Mouse (Mus musculus): ENCODE results near the gene Rab24. TPM values are rescaled to one million over a fixed set of nuclear protein-coding genes. Genes with fewer than 3 reads are reported as not detected.

Rab24 gene
- polyA plus RNA-seq, 1 experiment from 2014 or later, result 56.3 TPM

DNA sequence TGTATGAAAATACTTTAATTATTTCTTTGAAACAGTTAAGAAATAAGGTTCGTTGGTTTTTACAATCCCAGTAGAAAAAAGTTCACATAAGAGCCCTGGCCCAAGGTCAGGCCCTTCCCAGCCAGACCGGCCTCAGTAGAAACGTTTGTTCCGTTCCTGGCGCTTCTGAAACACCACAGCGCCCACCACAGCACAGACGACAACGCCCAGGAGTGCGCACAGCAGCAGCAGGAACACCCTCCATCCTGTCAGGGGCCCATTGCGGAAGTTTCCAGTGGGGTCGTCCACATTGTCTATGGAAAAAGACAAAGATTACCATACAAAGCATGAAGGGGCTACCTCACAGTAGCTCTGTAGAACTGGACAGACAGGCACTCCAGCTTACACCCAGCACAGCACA is 25.0 kb upstream of the Rab24 start:
- no peaks in the 10 kb centered on the region for H3K4me1 ChIP-seq (ENCODE audit: control insufficient read depth, insufficient read depth, low read length)
- H3K4me2 ChIP-seq, result no peak overlapping the region
- no peak overlapping the region for H3K9ac ChIP-seq (ENCODE audit: low read depth, low read length)
- no peak overlapping the region for H3K27ac ChIP-seq (ENCODE audit: low read depth, low read length)
- 78% methylated on average over 11 of the region's 11 CpGs for WGBS (ENCODE audit: insufficient replicate concordance)
- ATAC-seq (replicated peaks; ENCODE audit: insufficient number of reproducible peaks, low FRiP score, low TSS enrichment), result no peak
- no peak overlapping the region for H3K4me3 ChIP-seq (ENCODE audit: low read depth, low read length)
- H3K9me3 ChIP-seq (replicated peaks; ENCODE audit: control insufficient read depth, low read length), result no peaks in the 10 kb centered on the region
- no peaks in the 10 kb centered on the region for H3K27me3 ChIP-seq (ENCODE audit: control insufficient read depth, insufficient read depth, low read length)
- H3K36me3 ChIP-seq (ENCODE audit: control insufficient read depth, insufficient read depth, low read length), result peaks cover 40% of the 10 kb centered on the region

DNA sequence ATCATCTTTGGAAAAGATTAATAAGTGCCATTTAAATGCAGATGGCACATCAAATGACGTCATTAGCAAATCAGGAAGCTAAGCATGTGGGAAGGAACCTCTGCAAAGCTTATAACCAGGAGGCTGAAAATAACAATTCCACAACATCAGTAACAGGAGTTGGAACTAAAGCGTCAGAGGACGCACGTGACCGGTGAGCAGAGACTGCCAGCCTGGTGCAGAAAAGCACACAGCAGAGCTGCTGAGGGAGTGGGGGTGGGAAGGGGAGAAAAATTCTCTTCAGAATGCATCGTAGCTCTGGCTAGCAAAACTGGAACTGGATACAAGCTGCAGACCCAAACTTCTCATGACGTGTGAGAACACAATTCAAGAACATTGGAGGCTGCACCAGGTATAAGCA is 22.5 kb upstream of the Rab24 start:
- no peak overlapping the region for H3K4me3 ChIP-seq (ENCODE audit: low read depth, low read length)
- no peaks in the 10 kb centered on the region for H3K9me3 ChIP-seq (replicated peaks; ENCODE audit: control insufficient read depth, low read length)
- 88% methylated on average over 7 of the region's 7 CpGs for WGBS (ENCODE audit: insufficient replicate concordance)
- no peak for ATAC-seq (replicated peaks; ENCODE audit: insufficient number of reproducible peaks, low FRiP score, low TSS enrichment)
- peaks cover 26% of the 10 kb centered on the region for H3K36me3 ChIP-seq (ENCODE audit: control insufficient read depth, insufficient read depth, low read length)
- no peak overlapping the region for H3K9ac ChIP-seq (ENCODE audit: low read depth, low read length)
- no peaks in the 10 kb centered on the region for H3K27me3 ChIP-seq (ENCODE audit: control insufficient read depth, insufficient read depth, low read length)
- H3K4me1 ChIP-seq (ENCODE audit: control insufficient read depth, insufficient read depth, low read length), result no peaks in the 10 kb centered on the region
- no peak overlapping the region for H3K4me2 ChIP-seq
- H3K27ac ChIP-seq (ENCODE audit: low read depth, low read length), result no peak overlapping the region

GRCm38 (mm10) chr13:55342469-55342868 is 20.7 kb upstream of the Rab24 start:
- Histone ChIP-seq H3K27me3 (ENCODE audit: control insufficient read depth, insufficient read depth, low read length) (no peaks in the 10 kb centered on the region), H3K4me3 (ENCODE audit: low read depth, low read length) (no peak overlapping the region), H3K36me3 (ENCODE audit: control insufficient read depth, insufficient read depth, low read length) (peaks cover 15% of the 10 kb centered on the region), H3K9me3 (replicated peaks; ENCODE audit: control insufficient read depth, low read length) (no peaks in the 10 kb centered on the region), H3K27ac (ENCODE audit: low read depth, low read length) (no peak overlapping the region), H3K4me2 (no peak overlapping the region), H3K4me1 (ENCODE audit: control insufficient read depth, insufficient read depth, low read length) (no peaks in the 10 kb centered on the region), H3K9ac (ENCODE audit: low read depth, low read length) (no peak overlapping the region)
- 26% methylated on average over 11 of the region's 11 CpGs for WGBS (ENCODE audit: insufficient replicate concordance)
- ATAC-seq (replicated peaks; ENCODE audit: insufficient number of reproducible peaks, low FRiP score, low TSS enrichment), result no peak

GRCm38 (mm10) chr13:55339259-55339658 is 17.5 kb upstream of the Rab24 start:
- Histone ChIP-seq H3K9ac (ENCODE audit: low read depth, low read length) (no peak overlapping the region), H3K4me2 (no peak overlapping the region), H3K9me3 (replicated peaks; ENCODE audit: control insufficient read depth, low read length) (no peaks in the 10 kb centered on the region), H3K27me3 (ENCODE audit: control insufficient read depth, insufficient read depth, low read length) (no peaks in the 10 kb centered on the region), H3K4me3 (ENCODE audit: low read depth, low read length) (no peak overlapping the region), H3K27ac (ENCODE audit: low read depth, low read length) (no peak overlapping the region), H3K4me1 (ENCODE audit: control insufficient read depth, insufficient read depth, low read length) (no peaks in the 10 kb centered on the region), H3K36me3 (ENCODE audit: control insufficient read depth, insufficient read depth, low read length) (no peaks in the 10 kb centered on the region)
- peak; percentile 41; the same call in 1 of the 2 replicates for ATAC-seq (replicated peaks; ENCODE audit: insufficient number of reproducible peaks, low FRiP score, low TSS enrichment)
- 49% methylated on average over 2 of the region's 2 CpGs for WGBS (ENCODE audit: insufficient replicate concordance)

DNA sequence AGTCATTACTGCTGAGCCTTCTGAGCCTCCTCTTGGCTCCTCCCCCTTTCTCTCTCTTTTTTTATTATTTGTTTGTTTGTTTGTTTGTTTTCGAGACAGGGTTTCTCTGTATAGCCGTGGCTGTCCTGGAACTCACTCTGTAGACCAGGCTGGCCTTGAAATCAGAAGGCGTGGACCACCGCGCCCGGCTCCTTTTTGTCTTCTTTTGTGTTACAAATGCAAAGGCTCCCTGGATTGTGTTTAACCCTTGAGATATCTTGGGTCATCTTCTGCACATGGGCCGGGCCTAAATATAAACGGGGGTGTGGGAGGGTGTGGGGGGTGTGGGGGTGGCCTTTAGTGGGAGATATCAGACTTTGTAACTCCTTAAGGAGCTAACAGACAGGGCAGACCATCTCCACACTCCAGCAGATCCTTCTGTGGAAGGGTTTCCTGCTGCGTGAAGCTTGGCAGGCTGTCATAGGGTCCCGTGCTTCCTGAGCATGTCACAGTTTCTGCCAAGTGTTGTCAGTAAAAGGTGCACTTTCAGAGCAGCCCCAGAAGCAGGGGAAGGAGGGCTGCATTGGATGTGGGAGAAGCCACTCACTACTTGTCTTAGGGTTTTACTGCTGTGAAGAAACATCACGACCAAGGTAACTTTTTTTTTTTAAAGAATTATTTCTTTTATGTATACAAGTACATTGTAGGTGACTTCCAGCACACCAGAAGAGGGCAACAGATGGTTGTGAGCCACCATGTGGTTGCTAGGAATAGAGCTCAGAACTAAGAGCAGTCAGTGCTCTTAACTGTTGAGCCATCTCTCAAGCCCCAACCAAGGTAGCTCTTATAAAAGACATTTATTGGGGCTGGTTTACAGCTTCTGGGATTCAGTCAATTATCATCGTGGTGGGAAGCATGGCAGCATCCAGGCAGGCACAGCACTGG is 16.6 kb upstream of the Rab24 start:
- no peak overlapping the region for H3K9ac ChIP-seq (ENCODE audit: low read depth, low read length)
- no peaks in the 10 kb centered on the region for H3K27me3 ChIP-seq (ENCODE audit: control insufficient read depth, insufficient read depth, low read length)
- no peak overlapping the region for H3K4me2 ChIP-seq
- H3K4me1 ChIP-seq (ENCODE audit: control insufficient read depth, insufficient read depth, low read length), result no peaks in the 10 kb centered on the region
- no peak overlapping the region for H3K27ac ChIP-seq (ENCODE audit: low read depth, low read length)
- H3K36me3 ChIP-seq (ENCODE audit: control insufficient read depth, insufficient read depth, low read length), result no peaks in the 10 kb centered on the region
- no peak overlapping the region for H3K4me3 ChIP-seq (ENCODE audit: low read depth, low read length)
- no peak for ATAC-seq (replicated peaks; ENCODE audit: insufficient number of reproducible peaks, low FRiP score, low TSS enrichment)
- H3K9me3 ChIP-seq (replicated peaks; ENCODE audit: control insufficient read depth, low read length), result no peaks in the 10 kb centered on the region
- WGBS (ENCODE audit: insufficient replicate concordance), result 63% methylated on average over 12 of the region's 12 CpGs

DNA sequence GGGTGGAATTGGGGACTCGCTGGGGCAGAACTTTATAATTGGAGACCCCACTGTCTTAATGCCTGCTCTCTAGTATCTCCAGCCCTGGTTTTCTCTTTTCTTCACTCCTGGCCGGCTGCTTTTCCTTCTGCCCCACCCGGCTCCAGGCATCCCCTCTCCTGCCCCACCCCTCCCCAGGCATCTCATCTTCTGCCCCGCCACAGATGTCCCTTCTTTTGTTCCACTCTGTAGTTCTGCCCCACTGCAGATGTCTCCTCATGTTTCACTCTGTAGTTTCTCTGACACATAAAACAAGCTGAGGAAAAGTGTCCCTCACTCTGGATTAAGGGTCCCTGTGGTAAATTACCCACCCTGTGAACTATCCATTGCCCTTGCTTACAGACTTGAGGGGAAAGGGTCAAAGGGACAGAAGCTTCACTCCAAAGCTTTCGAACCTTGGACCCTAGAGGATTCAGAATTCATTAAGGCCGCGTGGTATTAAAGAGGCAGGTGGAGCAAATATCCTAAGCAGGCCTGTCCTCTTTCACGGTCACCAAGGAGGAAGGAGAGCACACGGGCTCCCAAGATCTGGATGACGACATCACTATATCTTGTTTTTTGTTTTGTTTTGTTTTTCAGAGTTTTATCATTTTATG is 15.7 kb upstream of the Rab24 start:
- H3K27me3 ChIP-seq (ENCODE audit: control insufficient read depth, insufficient read depth, low read length), result no peaks in the 10 kb centered on the region
- ATAC-seq (replicated peaks; ENCODE audit: insufficient number of reproducible peaks, low FRiP score, low TSS enrichment), result no peak
- 77% methylated on average over 10 of the region's 10 CpGs for WGBS (ENCODE audit: insufficient replicate concordance)

GRCm38 (mm10) chr13:55335701-55336100 is 14.0 kb upstream of the Rab24 start:
- H3K4me2 ChIP-seq, result no peak overlapping the region
- no peaks in the 10 kb centered on the region for H3K9me3 ChIP-seq (replicated peaks; ENCODE audit: control insufficient read depth, low read length)
- H3K27me3 ChIP-seq (ENCODE audit: control insufficient read depth, insufficient read depth, low read length), result no peaks in the 10 kb centered on the region
- ATAC-seq (replicated peaks; ENCODE audit: insufficient number of reproducible peaks, low FRiP score, low TSS enrichment), result no peak
- H3K27ac ChIP-seq (ENCODE audit: low read depth, low read length), result no peak overlapping the region
- peaks cover 1% of the 10 kb centered on the region; the same call in 1 of the 2 replicates for H3K4me1 ChIP-seq (ENCODE audit: control insufficient read depth, insufficient read depth, low read length)
- H3K9ac ChIP-seq (ENCODE audit: low read depth, low read length), result no peak overlapping the region
- no peaks in the 10 kb centered on the region for H3K36me3 ChIP-seq (ENCODE audit: control insufficient read depth, insufficient read depth, low read length)
- WGBS (ENCODE audit: insufficient replicate concordance), result 70% methylated on average over 4 of the region's 4 CpGs
- no peak overlapping the region for H3K4me3 ChIP-seq (ENCODE audit: low read depth, low read length)

More for the DNA sequence above, 15.7 kb upstream of the Rab24 start:
- H3K9me3 ChIP-seq (replicated peaks; ENCODE audit: control insufficient read depth, low read length), result no peaks in the 10 kb centered on the region
- no peaks in the 10 kb centered on the region for H3K4me1 ChIP-seq (ENCODE audit: control insufficient read depth, insufficient read depth, low read length)
- H3K4me3 ChIP-seq (ENCODE audit: low read depth, low read length), result no peak overlapping the region
- no peak overlapping the region for H3K4me2 ChIP-seq
- no peaks in the 10 kb centered on the region for H3K36me3 ChIP-seq (ENCODE audit: control insufficient read depth, insufficient read depth, low read length)
- H3K27ac ChIP-seq (ENCODE audit: low read depth, low read length), result no peak overlapping the region
- no peak overlapping the region for H3K9ac ChIP-seq (ENCODE audit: low read depth, low read length)

DNA sequence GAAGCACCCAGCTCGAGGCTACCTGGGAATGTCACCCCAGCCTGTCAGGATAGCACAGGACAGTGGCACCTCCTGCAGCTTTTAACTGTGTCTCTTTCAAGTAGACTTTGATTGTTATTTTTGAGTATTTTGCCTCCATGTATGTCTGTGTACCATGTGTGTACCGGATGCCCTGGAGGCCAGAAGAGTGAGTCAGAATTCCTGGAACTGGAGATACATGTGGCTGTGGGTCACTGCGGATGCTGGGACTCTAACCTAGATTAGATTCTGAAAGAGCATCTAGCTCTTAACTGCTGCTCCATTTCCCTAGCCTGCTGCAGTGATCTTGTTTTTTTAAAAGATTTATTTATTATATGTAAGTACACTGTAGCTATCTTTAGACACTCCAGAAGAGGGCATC is 10.6 kb upstream of the Rab24 start:
- H3K9me3 ChIP-seq (replicated peaks; ENCODE audit: control insufficient read depth, low read length), result no peaks in the 10 kb centered on the region
- no peak overlapping the region for H3K4me3 ChIP-seq (ENCODE audit: low read depth, low read length)
- H3K36me3 ChIP-seq (ENCODE audit: control insufficient read depth, insufficient read depth, low read length), result no peaks in the 10 kb centered on the region
- ATAC-seq (replicated peaks; ENCODE audit: insufficient number of reproducible peaks, low FRiP score, low TSS enrichment), result no peak
- peaks cover 6% of the 10 kb centered on the region for H3K27me3 ChIP-seq (ENCODE audit: control insufficient read depth, insufficient read depth, low read length)
- H3K4me1 ChIP-seq (ENCODE audit: control insufficient read depth, insufficient read depth, low read length), result peaks cover 19% of the 10 kb centered on the region
- WGBS (ENCODE audit: insufficient replicate concordance), result 71% methylated on average over 3 of the region's 3 CpGs
- H3K27ac ChIP-seq (ENCODE audit: low read depth, low read length), result no peak overlapping the region
- H3K4me2 ChIP-seq, result no peak overlapping the region
- H3K9ac ChIP-seq (ENCODE audit: low read depth, low read length), result no peak overlapping the region
